Mouse (Mus musculus) bone marrow macrophage, adult 2 months (primary cell): ENCODE data around the gene 1810062G17Rik.

Source experiments
- CTCF ChIP-seq: IDR thresholded peaks from 2 replicates; pipeline ENCODE4 v1.5.1; 2012; ENCODE audit warnings: low read depth, mild to moderate bottlenecking, low read length, moderate library complexity
- POLR2A ChIP-seq: IDR thresholded peaks from 2 replicates; pipeline ENCODE4 v1.6.1; 2012; ENCODE audit warnings: mild to moderate bottlenecking, low read depth, low read length, borderline replicate concordance

GRCm38 (mm10) chr3:36494613-36495012, 18.9 kb downstream of the 1810062G17Rik start:
- no peak for TF ChIP-seq CTCF
- TF ChIP-seq POLR2A, result no peak
